Mouse (Mus musculus): ENCODE measurements around the gene Lst1. TPM values are rescaled to one million over a fixed set of nuclear protein-coding genes. Genes with fewer than 3 reads are reported as not detected.

Lst1 gene
- total and polyA plus RNA-seq, 3 experiments = 7.1 to 391 (median 81.9) TPM

- Histone ChIP-seq H3K4me3 (ENCODE audit: low read depth, low read length) (no peak overlapping the region; the same call in 1 of the 2 replicates), H3K4me1 (ENCODE audit: insufficient read depth, low read depth, low read length) (peaks cover 77% of the 10 kb centered on the region), H3K27me3 (ENCODE audit: insufficient read depth, low read length) (peaks cover 3% of the 10 kb centered on the region; the same call in 1 of the 2 replicates), H3K36me3 (replicated peaks) (peaks cover 9% of the 10 kb centered on the region), H3K9me3 (replicated peaks) (no peaks in the 10 kb centered on the region)
- DNase-seq (ENCODE audit: low spot score) = no peak
- ATAC-seq (ENCODE audit: extremely low read depth, insufficient number of reproducible peaks, low FRiP score, poor library complexity, severe bottlenecking) = no peak
- TF ChIP-seq GATA2 (IDR thresholded peaks at IDR 0.05; ENCODE audit: borderline replicate concordance, low read depth, low read length) (no peak), POLR2AphosphoS5 (IDR thresholded peaks at IDR 0.05; ENCODE audit: insufficient replicate concordance, low read depth, low read length) (no peak), CTCF (IDR thresholded peaks at IDR 0.05; ENCODE audit: low read depth, low read length) (no peak), TAL1 (conservative IDR thresholded peaks at IDR 0.05; ENCODE audit: low read depth, low read length) (no peak), GATA1 (IDR thresholded peaks at IDR 0.05; ENCODE audit: borderline replicate concordance, low read length) (no peak)
These were observed 947 bp upstream of the Lst1 start for GRCm38 (mm10) chr17:35189186-35189585.

GRCm38 (mm10) chr17:35187345-35187744, 894 bp downstream of the Lst1 start:
- ATAC-seq (ENCODE audit: extremely low read depth, insufficient number of reproducible peaks, low FRiP score, poor library complexity, severe bottlenecking) (no peak), DNase-seq (ENCODE audit: low spot score) (no peak)
- Histone ChIP-seq H3K36me3 (replicated peaks) (peaks cover 15% of the 10 kb centered on the region), H3K4me3 (ENCODE audit: low read depth, low read length) (peak overlapping the region; percentile 60; the same call in 1 of the 2 replicates), H3K27me3 (ENCODE audit: insufficient read depth, low read length) (no peaks in the 10 kb centered on the region), H3K4me1 (ENCODE audit: insufficient read depth, low read depth, low read length) (peaks cover 66% of the 10 kb centered on the region), H3K9me3 (replicated peaks) (no peaks in the 10 kb centered on the region)
- no peak for TF ChIP-seq CTCF (IDR thresholded peaks at IDR 0.05; ENCODE audit: low read depth, low read length)
- no peak for TF ChIP-seq POLR2AphosphoS5 (IDR thresholded peaks at IDR 0.05; ENCODE audit: insufficient replicate concordance, low read depth, low read length)
- TF ChIP-seq TAL1 (conservative IDR thresholded peaks at IDR 0.05; ENCODE audit: low read depth, low read length) = no peak
- no peak for TF ChIP-seq GATA1 (IDR thresholded peaks at IDR 0.05; ENCODE audit: borderline replicate concordance, low read length)
- TF ChIP-seq GATA2 (IDR thresholded peaks at IDR 0.05; ENCODE audit: borderline replicate concordance, low read depth, low read length) = no peak

- ATAC-seq (ENCODE audit: extremely low read depth, insufficient number of reproducible peaks, low FRiP score, poor library complexity, severe bottlenecking) (peak; percentile 24; the same call in 1 of the 2 replicates), DNase-seq (ENCODE audit: low spot score) (no peak)
- peaks cover 15% of the 10 kb centered on the region for H3K36me3 ChIP-seq (replicated peaks)
- TF ChIP-seq GATA1 (IDR thresholded peaks at IDR 0.05; ENCODE audit: borderline replicate concordance, low read length) = no peak
- TF ChIP-seq POLR2AphosphoS5 (IDR thresholded peaks at IDR 0.05; ENCODE audit: insufficient replicate concordance, low read depth, low read length) = no peak
- TF ChIP-seq GATA2 (IDR thresholded peaks at IDR 0.05; ENCODE audit: borderline replicate concordance, low read depth, low read length) = no peak
- TF ChIP-seq CTCF (IDR thresholded peaks at IDR 0.05; ENCODE audit: low read depth, low read length) = no peak
- TF ChIP-seq TAL1 (conservative IDR thresholded peaks at IDR 0.05; ENCODE audit: low read depth, low read length) = no peak
- H3K9me3 ChIP-seq (replicated peaks) = no peaks in the 10 kb centered on the region
- peak overlapping the region; percentile 66 for H3K4me3 ChIP-seq (ENCODE audit: low read depth, low read length)
- H3K27me3 ChIP-seq (ENCODE audit: insufficient read depth, low read length) = no peaks in the 10 kb centered on the region
- peaks cover 63% of the 10 kb centered on the region for H3K4me1 ChIP-seq (ENCODE audit: insufficient read depth, low read depth, low read length)
These were observed 1.6 kb downstream of the Lst1 start for GRCm38 (mm10) chr17:35186681-35187080.

- DNase-seq (ENCODE audit: low spot score) (peak; percentile 72), ATAC-seq (ENCODE audit: extremely low read depth, insufficient number of reproducible peaks, low FRiP score, poor library complexity, severe bottlenecking) (0 out of 2 replicates have a peak, but pooled peaks have one; percentile 19)
- H3K9me3 ChIP-seq (replicated peaks) = no peaks in the 10 kb centered on the region
- TF ChIP-seq POLR2AphosphoS5 (IDR thresholded peaks at IDR 0.05; ENCODE audit: insufficient replicate concordance, low read depth, low read length) (no peak), TAL1 (conservative IDR thresholded peaks at IDR 0.05; ENCODE audit: low read depth, low read length) (no peak), CTCF (IDR thresholded peaks at IDR 0.05; ENCODE audit: low read depth, low read length) (no peak), GATA2 (IDR thresholded peaks at IDR 0.05; ENCODE audit: borderline replicate concordance, low read depth, low read length) (no peak), GATA1 (IDR thresholded peaks at IDR 0.05; ENCODE audit: borderline replicate concordance, low read length) (no peak)
- H3K27me3 ChIP-seq (ENCODE audit: insufficient read depth, low read length) = no peaks in the 10 kb centered on the region
- H3K4me3 ChIP-seq (ENCODE audit: low read depth, low read length) = peak overlapping the region; percentile 66
- H3K4me1 ChIP-seq (ENCODE audit: insufficient read depth, low read depth, low read length) = peaks cover 62% of the 10 kb centered on the region
- peaks cover 15% of the 10 kb centered on the region for H3K36me3 ChIP-seq (replicated peaks)
These were observed 2.3 kb downstream of the Lst1 start for GRCm38 (mm10) chr17:35185639-35186611.

- Histone ChIP-seq H3K36me3 (replicated peaks) (peaks cover 13% of the 10 kb centered on the region), H3K4me3 (ENCODE audit: low read depth, low read length) (no peak overlapping the region), H3K27me3 (ENCODE audit: insufficient read depth, low read length) (no peaks in the 10 kb centered on the region), H3K4me1 (ENCODE audit: insufficient read depth, low read depth, low read length) (peaks cover 31% of the 10 kb centered on the region), H3K9me3 (replicated peaks) (no peaks in the 10 kb centered on the region)
- ATAC-seq (ENCODE audit: extremely low read depth, insufficient number of reproducible peaks, low FRiP score, poor library complexity, severe bottlenecking) (no peak), DNase-seq (ENCODE audit: low spot score) (no peak)
- no peak for TF ChIP-seq TAL1 (conservative IDR thresholded peaks at IDR 0.05; ENCODE audit: low read depth, low read length)
- TF ChIP-seq GATA1 (IDR thresholded peaks at IDR 0.05; ENCODE audit: borderline replicate concordance, low read length) = no peak
- no peak for TF ChIP-seq CTCF (IDR thresholded peaks at IDR 0.05; ENCODE audit: low read depth, low read length)
- no peak for TF ChIP-seq POLR2AphosphoS5 (IDR thresholded peaks at IDR 0.05; ENCODE audit: insufficient replicate concordance, low read depth, low read length)
- no peak for TF ChIP-seq GATA2 (IDR thresholded peaks at IDR 0.05; ENCODE audit: borderline replicate concordance, low read depth, low read length)
These were observed 8.1 kb downstream of the Lst1 start for GRCm38 (mm10) chr17:35180093-35180492.

- no peaks in the 10 kb centered on the region for H3K9me3 ChIP-seq (replicated peaks)
- peaks cover 5% of the 10 kb centered on the region for H3K27me3 ChIP-seq (ENCODE audit: insufficient read depth, low read length)
- DNase-seq (ENCODE audit: low spot score) (peak; percentile 70), ATAC-seq (ENCODE audit: extremely low read depth, insufficient number of reproducible peaks, low FRiP score, poor library complexity, severe bottlenecking) (0 out of 2 replicates have a peak, but pooled peaks have one; percentile 28)
- no peaks in the 10 kb centered on the region for H3K36me3 ChIP-seq (replicated peaks)
- H3K4me3 ChIP-seq (ENCODE audit: low read depth, low read length) = no peak overlapping the region; the same call in 1 of the 2 replicates
- TF ChIP-seq POLR2AphosphoS5 (IDR thresholded peaks at IDR 0.05; ENCODE audit: insufficient replicate concordance, low read depth, low read length) = no peak
- peak; percentile 89 for TF ChIP-seq CTCF (IDR thresholded peaks at IDR 0.05; ENCODE audit: low read depth, low read length)
- H3K4me1 ChIP-seq (ENCODE audit: insufficient read depth, low read depth, low read length) = peaks cover 33% of the 10 kb centered on the region
These were observed 9.7 kb downstream of the Lst1 start for GRCm38 (mm10) chr17:35178528-35178927.

Data from G1E (cell line).